ENCODE assay signal across 13 mouse cellular contexts in the genomic region with DNA sequence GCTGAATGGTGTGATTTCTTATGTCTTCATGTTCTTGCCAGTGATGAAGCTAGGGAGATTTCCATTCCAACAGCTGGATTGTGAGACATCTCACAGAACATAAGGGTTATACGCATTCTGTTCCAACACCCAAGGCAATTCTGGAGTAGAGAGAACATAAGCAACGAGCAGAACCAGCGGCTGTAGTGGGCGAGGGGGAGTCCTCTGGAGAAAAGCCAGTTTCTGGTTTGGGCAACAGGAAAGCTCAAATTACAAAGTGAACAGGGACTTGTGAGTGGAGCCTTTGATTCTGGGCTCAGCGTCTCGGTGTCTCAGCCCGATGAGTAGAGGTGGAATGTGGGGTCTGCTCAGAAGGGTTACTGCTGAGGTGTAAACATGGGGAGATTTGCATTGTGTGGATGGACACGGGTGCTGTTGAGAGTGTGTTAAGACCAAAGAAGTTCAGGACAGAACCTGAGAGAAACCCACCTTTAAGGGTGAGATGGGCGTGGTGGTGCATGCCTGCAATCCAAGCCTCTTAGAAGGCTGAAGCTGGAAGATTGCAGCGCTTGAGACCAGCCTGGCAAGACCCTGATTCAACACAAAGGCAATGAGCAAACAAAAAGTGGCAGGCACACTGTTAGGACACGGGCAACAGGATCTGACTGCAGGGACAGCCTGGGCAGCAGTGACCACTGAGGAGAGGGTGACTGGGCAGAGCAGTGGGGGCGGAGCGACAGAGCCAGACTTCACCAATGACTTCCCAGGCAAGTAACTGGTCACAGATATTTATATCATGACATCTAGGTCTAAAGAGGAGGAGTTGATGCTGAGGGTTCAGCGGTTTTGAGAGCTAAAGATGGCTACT. TPM values are rescaled to one million over a fixed set of nuclear protein-coding genes. Genes with fewer than 3 reads are reported as not detected.
A peak's percentile ranks its signal among the peaks of the same experiment; 100 is the strongest.
DNase-seq lines count a peak whose midpoint lies in the region; ATAC-seq lines count a peak whose summit lies in the region.
"Had no signal": no experiment of that assay in that cellular context is flagged by ENCODE, and none has a peak within 500 bp of the region (broad histone marks: within the 10 kb centered on the region; RNA-seq: fewer than 3 reads in every experiment).

No protein-coding gene starts in this region.

- 0 out of 2 replicates have a peak overlapping the region, but pooled peaks have one; percentile 16 for H3K9ac ChIP-seq in heart, embryonic 14.5 days (ENCODE audit: low read length)
- peak overlapping the region; percentile 47 for H3K9ac ChIP-seq in lung, embryonic 16.5 days (ENCODE audit: low read length)
- no peak overlapping the region for H3K9ac ChIP-seq in liver, embryonic 13.5 days

- H3K36me3 ChIP-seq in heart, embryonic 14.5 days (ENCODE audit: control insufficient read depth, insufficient read depth, low read length) = peaks cover 8% of the 10 kb centered on the region
- H3K36me3 ChIP-seq in lung, embryonic 16.5 days (ENCODE audit: control insufficient read depth, insufficient read depth, low read length) = peaks cover 2% of the 10 kb centered on the region
- no peaks in the 10 kb centered on the region for H3K36me3 ChIP-seq in liver, embryonic 13.5 days

- H3K4me3 ChIP-seq in heart, embryonic 14.5 days (ENCODE audit: control insufficient read depth in 1 of 2, insufficient read depth in 1 of 2, low read depth in 1 of 2, low read length in 2 of 2) = no peak overlapping the region
- peak overlapping the region; percentile 18; the same call in 1 of the 2 replicates for H3K4me3 ChIP-seq in lung, embryonic 16.5 days (ENCODE audit: low read length)
- no peak overlapping the region for H3K4me3 ChIP-seq in liver, embryonic 13.5 days (replicated peaks)

- 12% methylated on average over 14 of the region's 14 CpGs for WGBS in heart, embryonic 14.5 days
- WGBS in lung, embryonic 16.5 days = 12% methylated on average over 14 of the region's 14 CpGs
- WGBS in liver, embryonic 13.5 days (ENCODE audit: insufficient replicate concordance) = 29% methylated on average over 14 of the region's 14 CpGs

- no peaks in the 10 kb centered on the region for H3K9me3 ChIP-seq in heart, embryonic 14.5 days (ENCODE audit: control insufficient read depth, low read length)
- H3K9me3 ChIP-seq in lung, embryonic 16.5 days (ENCODE audit: control insufficient read depth, low read length) = no peaks in the 10 kb centered on the region
- no peaks in the 10 kb centered on the region for H3K9me3 ChIP-seq in liver, embryonic 13.5 days (replicated peaks)

- peak overlapping the region; percentile 35 for H3K4me2 ChIP-seq in heart, embryonic 14.5 days (ENCODE audit: low read length)
- H3K4me2 ChIP-seq in lung, embryonic 16.5 days (ENCODE audit: low read depth, low read length) = peak overlapping the region; percentile 53
- H3K4me2 ChIP-seq in liver, embryonic 13.5 days = 0 out of 2 replicates have a peak overlapping the region, but pooled peaks have one; percentile 10

- ATAC-seq in heart, embryonic 14.5 days (ENCODE audit: insufficient number of reproducible peaks, insufficient read depth, low FRiP score, low read depth) = no peak
- ATAC-seq in lung, embryonic 16.5 days (ENCODE audit: low read depth) = peak; percentile 60
- no peak for ATAC-seq in liver, embryonic 13.5 days (ENCODE audit: low read depth)
- ATAC-seq: activated CD4-positive, CD25-positive, alpha-beta regulatory T cell, adult 4 months; forebrain, embryonic 14.5 days; hindbrain, postnatal 0 days; midbrain, embryonic 16.5 days had no signal

- no peaks in the 10 kb centered on the region for H3K27me3 ChIP-seq in heart, embryonic 14.5 days (ENCODE audit: control insufficient read depth, insufficient read depth, low read length)
- H3K27me3 ChIP-seq in lung, embryonic 16.5 days (ENCODE audit: control insufficient read depth, insufficient read depth, low read depth, low read length) = no peaks in the 10 kb centered on the region
- peaks cover 17% of the 10 kb centered on the region for H3K27me3 ChIP-seq in liver, embryonic 13.5 days

- peaks cover 15 to 26% of the 10 kb centered on the region in 2 experiments for H3K4me1 ChIP-seq in heart, embryonic 14.5 days (ENCODE audit: control insufficient read depth in 2 of 2, insufficient read depth in 2 of 2, low read length in 2 of 2)
- H3K4me1 ChIP-seq in lung, embryonic 16.5 days (replicated peaks; ENCODE audit: control insufficient read depth, insufficient read depth, low read length) = peaks cover 26% of the 10 kb centered on the region
- H3K4me1 ChIP-seq in liver, embryonic 13.5 days (replicated peaks) = peaks cover 41% of the 10 kb centered on the region

- intact Hi-C loops in gastrocnemius, postnatal 14 days (cut with DNase I; ENCODE audit: low total_unique reads) = no loop called here

- DNase-seq in heart, adult 18-20 months = no peak
- no peak for DNase-seq in lung, postnatal 36 days
- DNase-seq in embryo, embryonic 10 days (ENCODE audit: low spot score) = peak; percentile 67
- DNase-seq in liver, embryonic 13.5 days = no peak
- DNase-seq in gastrocnemius, postnatal 14 days = no peak
- no peak for DNase-seq in frontal cortex, postnatal 14 days (ENCODE audit: low spot score in 2 of 2)
- DNase-seq: right cerebral cortex, adult 18-20 months had no signal

- H3K27ac ChIP-seq in heart, embryonic 14.5 days (replicated peaks in 1 of 2; ENCODE audit: control insufficient read depth in 1 of 2, insufficient read depth in 1 of 2, low read depth in 2 of 2, low read length in 2 of 2) = 0 out of 4 replicates have a peak overlapping the region, but pooled peaks of 1 of the 2 experiments have one; percentile 6
- H3K27ac ChIP-seq in lung, embryonic 16.5 days (ENCODE audit: low read length) = peak overlapping the region; percentile 71
- H3K27ac ChIP-seq in liver, embryonic 13.5 days = no peak overlapping the region
- H3K27ac ChIP-seq: hindbrain, postnatal 0 days had no signal

RNA-seq across cellular contexts. Expression of a gene that starts 6.5 kb away (rescaled TPM):
- polyA plus RNA-seq in heart, embryonic 14.5 days (2014; fragmentation: Nextera tagmentation; extraction: Ambion mirVana) = 0.24 and 0.61 TPM in 2 replicates
- not detected for total RNA-seq in heart, adult 18-20 months (2021)
- 1.1 and 1.2 TPM in 2 replicates for polyA plus RNA-seq in lung, embryonic 16.5 days (2015; fragmentation: Nextera tagmentation; extraction: Ambion mirVana)
- polyA plus RNA-seq in liver, embryonic 13.5 days (2015; fragmentation: Nextera tagmentation; extraction: Ambion mirVana) = 0.10 and 0.13 TPM in 2 replicates
- under 1 TPM; 0.11 to 0.12 TPM for total RNA-seq in gastrocnemius, postnatal 14 days (2021)

RNA-seq across cellular contexts. Expression of a gene that starts 7.1 kb away (rescaled TPM):
- polyA plus RNA-seq in heart, embryonic 14.5 days (2014; fragmentation: Nextera tagmentation; extraction: Ambion mirVana) = 5.7 and 6.1 TPM in 2 replicates
- total RNA-seq in heart, adult 18-20 months (2021) = 10 to 100 TPM in 1 of 2 experiments, 1 to 10 TPM in 1; 8.6 to 10.0 TPM
- polyA plus RNA-seq in lung, embryonic 16.5 days (2015; fragmentation: Nextera tagmentation; extraction: Ambion mirVana) = 17.8 and 19.5 TPM in 2 replicates
- polyA plus RNA-seq in liver, embryonic 13.5 days (2015; fragmentation: Nextera tagmentation; extraction: Ambion mirVana) = 6.8 and 7.6 TPM in 2 replicates
- total RNA-seq in gastrocnemius, postnatal 14 days (2021) = 1 to 10 TPM; 7.1 to 8.2 TPM

RNA-seq across cellular contexts. Expression of a gene that starts 22.4 kb away (rescaled TPM):
- 51.6 and 52.1 TPM in 2 replicates for polyA plus RNA-seq in heart, embryonic 14.5 days (2014; fragmentation: Nextera tagmentation; extraction: Ambion mirVana)
- 100 to 1,000 TPM; 119 to 138 TPM for total RNA-seq in heart, adult 18-20 months (2021)
- polyA plus RNA-seq in lung, embryonic 16.5 days (2015; fragmentation: Nextera tagmentation; extraction: Ambion mirVana) = 55.0 and 55.9 TPM in 2 replicates
- 13.3 and 14.1 TPM in 2 replicates for polyA plus RNA-seq in liver, embryonic 13.5 days (2015; fragmentation: Nextera tagmentation; extraction: Ambion mirVana)
- 10 to 100 TPM; 82.6 to 85.7 TPM for total RNA-seq in gastrocnemius, postnatal 14 days (2021)

RNA-seq across cellular contexts. Expression of a gene that starts 23.9 kb away (rescaled TPM):
- polyA plus RNA-seq in heart, embryonic 14.5 days (2014; fragmentation: Nextera tagmentation; extraction: Ambion mirVana) = 11.0 and 12.4 TPM in 2 replicates
- 1 to 10 TPM; 7.2 to 7.4 TPM for total RNA-seq in heart, adult 18-20 months (2021)
- 16.9 and 18.8 TPM in 2 replicates for polyA plus RNA-seq in lung, embryonic 16.5 days (2015; fragmentation: Nextera tagmentation; extraction: Ambion mirVana)
- polyA plus RNA-seq in liver, embryonic 13.5 days (2015; fragmentation: Nextera tagmentation; extraction: Ambion mirVana) = 2.2 and 3.1 TPM in 2 replicates
- total RNA-seq in gastrocnemius, postnatal 14 days (2021) = 1 to 10 TPM; 7.2 to 7.5 TPM

RNA-seq across cellular contexts. Expression of a gene that starts 54.7 kb away (rescaled TPM):
- 7.6 and 11.0 TPM in 2 replicates for polyA plus RNA-seq in heart, embryonic 14.5 days (2014; fragmentation: Nextera tagmentation; extraction: Ambion mirVana)
- 1 to 10 TPM; 2.5 to 4.0 TPM for total RNA-seq in heart, adult 18-20 months (2021)
- 48.2 and 48.5 TPM in 2 replicates for polyA plus RNA-seq in lung, embryonic 16.5 days (2015; fragmentation: Nextera tagmentation; extraction: Ambion mirVana)
- 1.5 and 1.8 TPM in 2 replicates for polyA plus RNA-seq in liver, embryonic 13.5 days (2015; fragmentation: Nextera tagmentation; extraction: Ambion mirVana)
- total RNA-seq in gastrocnemius, postnatal 14 days (2021) = 1 to 10 TPM; 7.4 to 7.5 TPM
- polyA plus RNA-seq: activated CD4-positive, CD25-positive, alpha-beta regulatory T cell, adult 4 months had no signal
